8 mouse cellular contexts compared by ENCODE assay signal in genomic region chr5:4193247-4193628, GRCm38 (mm10). TPM values are rescaled to one million over a fixed set of nuclear protein-coding genes. Genes with fewer than 3 reads are reported as not detected.
A peak's percentile ranks its signal among the peaks of the same experiment; 100 is the strongest.
DNase-seq lines count a peak whose midpoint lies in the region; ATAC-seq and TF ChIP-seq lines count a peak whose summit lies in the region.

No protein-coding gene starts in this region.

- H3K9me3 ChIP-seq in embryonic facial prominence, embryonic 14.5 days (ENCODE audit: control insufficient read depth, low read length): 0 out of 2 replicates have a peak, but pooled peaks cover 3% of the 10 kb centered on the region
- H3K9me3 ChIP-seq in limb, embryonic 11.5 days (ENCODE audit: control insufficient read depth, low read length): no peaks in the 10 kb centered on the region
- H3K9me3 ChIP-seq in neural tube, embryonic 14.5 days (ENCODE audit: control insufficient read depth, low read length): no peaks in the 10 kb centered on the region; the same call in 1 of the 2 replicates

- peak overlapping the region; percentile 56 for H3K9ac ChIP-seq in embryonic facial prominence, embryonic 14.5 days (ENCODE audit: low read depth, low read length)
- H3K9ac ChIP-seq in limb, embryonic 11.5 days (ENCODE audit: low read length): no peak overlapping the region
- no peak overlapping the region for H3K9ac ChIP-seq in neural tube, embryonic 14.5 days (replicated peaks; ENCODE audit: low read depth, low read length)

- no peak for ATAC-seq in embryonic facial prominence, embryonic 14.5 days (ENCODE audit: low read depth)
- ATAC-seq in limb, embryonic 11.5 days (ENCODE audit: insufficient number of reproducible peaks, low FRiP score, low TSS enrichment, low read depth): no peak
- no peak for ATAC-seq in neural tube, embryonic 14.5 days (ENCODE audit: low read depth)
- no peak for ATAC-seq in cerebellum, adult (ENCODE audit: insufficient number of reproducible peaks, low FRiP score, low TSS enrichment)

- TF ChIP-seq CTCF in left cerebral cortex, adult 2 months (IDR thresholded peaks at IDR 0.05): no peak

- no peak overlapping the region for H3K27ac ChIP-seq in left cerebral cortex, adult 2 months
- H3K27ac ChIP-seq in embryonic facial prominence, embryonic 14.5 days (replicated peaks; ENCODE audit: low read depth, low read length): no peak overlapping the region
- no peak overlapping the region for H3K27ac ChIP-seq in limb, embryonic 11.5 days (replicated peaks; ENCODE audit: low read depth, low read length)
- no peak overlapping the region for H3K27ac ChIP-seq in neural tube, embryonic 14.5 days (ENCODE audit: low read depth, low read length)

- intact Hi-C loops in left cerebral cortex, adult 2 months (cut with DNase I): no loop called here
- intact Hi-C loops in left cerebral cortex, postnatal 10 days (cut with DNase I): loop anchor here (10.0 kb wide), 1 partner anchor 88 kb away; the partner anchor contains the start of gene Cyp51

- no peaks in the 10 kb centered on the region for H3K36me3 ChIP-seq in embryonic facial prominence, embryonic 14.5 days (ENCODE audit: control insufficient read depth, insufficient read depth, low read length)
- no peaks in the 10 kb centered on the region for H3K36me3 ChIP-seq in limb, embryonic 11.5 days (ENCODE audit: control insufficient read depth, insufficient read depth, low read length)
- no peaks in the 10 kb centered on the region for H3K36me3 ChIP-seq in neural tube, embryonic 14.5 days (ENCODE audit: control insufficient read depth, insufficient read depth, low read length)

- 0 out of 2 replicates have a peak, but pooled peaks cover 6% of the 10 kb centered on the region for H3K4me1 ChIP-seq in embryonic facial prominence, embryonic 14.5 days (ENCODE audit: control insufficient read depth, insufficient read depth, low read length)
- H3K4me1 ChIP-seq in limb, embryonic 11.5 days (ENCODE audit: control insufficient read depth, insufficient read depth, low read length): no peaks in the 10 kb centered on the region
- 0 out of 2 replicates have a peak, but pooled peaks cover 3% of the 10 kb centered on the region for H3K4me1 ChIP-seq in neural tube, embryonic 14.5 days (ENCODE audit: control insufficient read depth, insufficient read depth, low read length)

- 87% methylated on average over 5 of the region's 5 CpGs for WGBS in embryonic facial prominence, embryonic 14.5 days
- WGBS in limb, embryonic 11.5 days: 93% methylated on average over 5 of the region's 5 CpGs
- WGBS in neural tube, embryonic 14.5 days: 86% methylated on average over 5 of the region's 5 CpGs

- DNase-seq in left cerebral cortex, adult 2 months (ENCODE audit: extremely low spot score in 1 of 2, low spot score in 2 of 2): no peak
- no peak for DNase-seq in left cerebral cortex, postnatal 10 days (ENCODE audit: extremely low spot score in 1 of 2, low spot score in 2 of 2)
- no peak for DNase-seq in embryonic facial prominence, embryonic 14.5 days (ENCODE audit: low spot score)
- no peak for DNase-seq in limb, embryonic 11.5 days (ENCODE audit: low spot score)
- no peak for DNase-seq in left cerebral cortex, adult 9 months (ENCODE audit: low spot score in 2 of 2)
- DNase-seq in left cerebral cortex, adult 18-20 months (ENCODE audit: low spot score in 2 of 2): no peak

- no peaks in the 10 kb centered on the region for H3K27me3 ChIP-seq in embryonic facial prominence, embryonic 14.5 days (replicated peaks; ENCODE audit: control insufficient read depth, insufficient read depth, low read length)
- no peaks in the 10 kb centered on the region for H3K27me3 ChIP-seq in limb, embryonic 11.5 days (ENCODE audit: control insufficient read depth, insufficient read depth, low read length)
- H3K27me3 ChIP-seq in neural tube, embryonic 14.5 days (ENCODE audit: control insufficient read depth, insufficient read depth, low read length): no peaks in the 10 kb centered on the region

- H3K4me2 ChIP-seq in embryonic facial prominence, embryonic 14.5 days (ENCODE audit: low read depth, low read length): peak overlapping the region; percentile 75
- peak overlapping the region; percentile 36; the same call in 1 of the 2 replicates for H3K4me2 ChIP-seq in limb, embryonic 11.5 days (ENCODE audit: low read depth, severe bottlenecking)
- peak overlapping the region; percentile 79 for H3K4me2 ChIP-seq in neural tube, embryonic 14.5 days (ENCODE audit: low read depth, low read length)

- peak overlapping the region; percentile 56 for H3K4me3 ChIP-seq in left cerebral cortex, adult 2 months
- H3K4me3 ChIP-seq in embryonic facial prominence, embryonic 14.5 days (ENCODE audit: low read depth, low read length): peak overlapping the region; percentile 45
- H3K4me3 ChIP-seq in limb, embryonic 11.5 days (ENCODE audit: low read depth, low read length): no peak overlapping the region
- H3K4me3 ChIP-seq in neural tube, embryonic 14.5 days (ENCODE audit: low read depth, low read length): peak overlapping the region; percentile 29

RNA-seq across cellular contexts. Expression of gene Mterf1b, which starts 1.1 kb away (rescaled TPM):
- total RNA-seq in left cerebral cortex, adult 2 months (2021): 1 to 10 TPM; 4.9 to 5.7 TPM
- total RNA-seq in left cerebral cortex, postnatal 10 days (2021): 1 to 10 TPM; 4.1 to 4.2 TPM
- 2.1 and 2.2 TPM in 2 replicates for polyA plus RNA-seq in embryonic facial prominence, embryonic 14.5 days (2014; fragmentation: Nextera tagmentation; extraction: Ambion mirVana)
- polyA plus RNA-seq in limb, embryonic 11.5 days (2014; fragmentation: Nextera tagmentation; extraction: Ambion mirVana): 3.5 and 4.2 TPM in 2 replicates
- 2.6 and 3.2 TPM in 2 replicates for polyA plus RNA-seq in neural tube, embryonic 14.5 days (2014; fragmentation: Nextera tagmentation; extraction: Ambion mirVana)
- 1 to 10 TPM; 5.1 to 6.3 TPM for total RNA-seq in left cerebral cortex, adult 18-20 months (2021)
